Mouse (Mus musculus): ENCODE data around the gene Gabrb2.

The Gabrb2 gene

GRCm38 (mm10) chr11:42532577-42532976, 113.0 kb downstream of the Gabrb2 start:
- DNase-seq (ENCODE audit: low spot score in 2 of 2): no peak

DNA sequence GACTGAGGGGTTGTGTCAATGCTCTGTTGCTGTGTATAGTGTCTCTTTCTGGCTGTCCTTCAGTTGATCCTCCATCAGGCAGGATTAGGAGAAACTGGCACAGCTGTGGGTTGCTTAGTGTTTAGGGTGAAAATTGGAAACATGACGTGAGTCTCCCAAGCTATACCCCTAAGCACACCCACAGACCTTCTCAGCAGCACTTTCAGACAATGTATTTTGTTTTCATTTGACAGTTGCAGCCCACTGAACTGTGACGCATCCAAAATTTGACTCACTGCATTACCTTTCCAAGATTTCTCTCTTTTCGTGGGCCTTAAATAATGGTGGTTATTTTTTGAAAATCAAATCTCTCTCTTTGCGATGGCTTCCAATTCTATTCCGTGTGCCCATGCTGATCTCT, 115.7 kb downstream of the Gabrb2 start:
- no peak for DNase-seq (ENCODE audit: low spot score in 2 of 2)

GRCm38 (mm10) chr11:42535861-42536260, 116.3 kb downstream of the Gabrb2 start:
- DNase-seq (ENCODE audit: low spot score in 2 of 2): no peak

DNA sequence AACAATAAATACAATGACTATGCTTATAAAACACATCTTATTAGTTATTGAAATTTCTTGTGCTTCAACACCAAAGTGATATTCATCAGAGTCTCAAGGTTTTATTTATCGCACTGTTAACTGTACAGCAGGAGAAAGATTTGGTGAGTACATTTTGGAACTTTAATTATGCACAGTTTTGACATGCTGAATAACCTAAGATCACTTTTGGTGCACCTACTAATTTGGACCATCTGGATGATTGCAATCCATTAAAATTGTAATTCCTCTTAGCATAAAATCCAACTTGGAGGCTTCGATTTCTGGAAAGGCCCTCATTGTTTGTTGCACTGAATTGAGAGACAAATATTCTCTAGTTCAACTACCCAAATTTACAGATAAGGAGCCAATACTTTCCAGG, 123.3 kb downstream of the Gabrb2 start:
- no peak for DNase-seq (ENCODE audit: low spot score in 2 of 2)

GRCm38 (mm10) chr11:42566023-42566422, 146.5 kb downstream of the Gabrb2 start:
- no peak for DNase-seq (ENCODE audit: low spot score in 2 of 2)

GRCm38 (mm10) chr11:42571467-42571866, 151.9 kb downstream of the Gabrb2 start:
- no peak for DNase-seq (ENCODE audit: low spot score in 2 of 2)

DNA sequence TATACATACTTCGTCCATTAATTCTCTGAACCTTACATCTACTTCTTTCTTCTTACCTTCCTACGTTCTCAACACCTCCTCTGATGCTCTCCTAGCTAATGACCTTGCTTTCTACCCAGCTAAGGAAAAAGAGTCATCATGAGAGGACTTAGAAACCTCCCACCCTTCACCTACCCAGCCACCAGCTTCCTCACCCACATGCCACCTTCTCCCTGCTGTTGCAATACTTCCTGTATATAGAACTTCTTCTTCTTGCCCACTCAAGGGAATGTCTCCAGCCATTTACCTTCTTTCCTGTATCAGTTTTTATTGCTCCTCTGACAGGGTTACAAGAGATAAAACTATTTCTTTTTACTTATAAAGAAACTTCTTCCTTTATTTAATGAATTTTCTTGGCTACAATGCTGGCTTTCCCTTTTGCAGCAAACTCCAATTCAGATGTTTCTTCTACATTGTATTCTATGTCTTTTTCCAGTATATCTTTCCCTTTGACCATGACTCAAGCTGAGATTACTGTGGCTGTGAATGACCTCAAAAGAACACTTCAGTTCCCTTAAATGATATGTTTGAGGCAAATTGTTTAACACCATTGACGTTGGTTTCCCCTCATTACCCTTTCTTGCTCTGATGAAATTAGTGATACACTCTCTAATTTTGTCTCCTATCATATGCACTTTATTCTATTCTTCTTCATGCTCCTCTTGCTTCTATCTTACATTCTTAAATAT, 155.8 kb downstream of the Gabrb2 start:
- no peak for DNase-seq (ENCODE audit: low spot score in 2 of 2)

- no peak for DNase-seq (ENCODE audit: low spot score in 2 of 2)
These were observed 160.2 kb downstream of the Gabrb2 start for GRCm38 (mm10) chr11:42579804-42580203.

DNA sequence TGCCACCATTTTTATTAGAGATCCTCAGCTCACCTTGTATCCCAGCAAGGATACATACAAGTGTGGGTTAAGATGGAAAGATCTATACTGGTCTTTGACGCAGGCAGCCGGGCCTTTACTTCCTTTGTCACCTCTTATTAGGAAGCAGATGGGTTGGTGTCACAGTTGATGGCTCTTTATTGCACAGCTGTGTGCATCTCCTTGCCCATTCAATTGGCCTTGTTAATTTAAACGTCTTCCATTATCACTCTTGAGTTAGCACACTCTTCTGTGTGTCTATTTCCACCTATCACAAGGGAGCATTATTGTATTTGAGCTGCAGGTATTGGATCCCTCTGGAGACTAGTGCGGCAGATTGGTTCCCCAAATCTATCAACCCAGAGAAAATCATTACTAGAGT, 161.6 kb downstream of the Gabrb2 start:
- DNase-seq (ENCODE audit: low spot score in 2 of 2): no peak

GRCm38 (mm10) chr11:42581753-42582152, 162.2 kb downstream of the Gabrb2 start:
- no peak for DNase-seq (ENCODE audit: low spot score in 2 of 2)

DNA sequence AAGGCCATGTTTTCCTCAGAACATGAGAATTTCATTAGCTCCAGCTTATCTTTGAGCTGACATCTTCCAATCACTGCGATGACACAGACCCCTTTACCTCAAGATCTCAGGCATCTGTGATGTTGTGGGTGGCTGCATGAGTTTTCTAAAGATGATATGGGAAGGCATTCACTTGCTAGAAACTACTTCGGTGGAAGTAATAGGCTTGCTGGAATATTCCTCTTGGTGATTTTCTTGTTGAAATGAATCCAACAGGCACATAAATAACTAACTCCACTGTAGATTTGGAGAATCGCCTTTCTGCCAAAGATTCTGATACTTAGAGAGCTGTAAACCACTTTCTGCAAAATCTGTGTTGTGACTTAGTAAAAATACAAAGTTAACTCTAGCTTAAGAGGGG, 172.9 kb downstream of the Gabrb2 start:
- no peak for DNase-seq (ENCODE audit: low spot score in 2 of 2)

DNA sequence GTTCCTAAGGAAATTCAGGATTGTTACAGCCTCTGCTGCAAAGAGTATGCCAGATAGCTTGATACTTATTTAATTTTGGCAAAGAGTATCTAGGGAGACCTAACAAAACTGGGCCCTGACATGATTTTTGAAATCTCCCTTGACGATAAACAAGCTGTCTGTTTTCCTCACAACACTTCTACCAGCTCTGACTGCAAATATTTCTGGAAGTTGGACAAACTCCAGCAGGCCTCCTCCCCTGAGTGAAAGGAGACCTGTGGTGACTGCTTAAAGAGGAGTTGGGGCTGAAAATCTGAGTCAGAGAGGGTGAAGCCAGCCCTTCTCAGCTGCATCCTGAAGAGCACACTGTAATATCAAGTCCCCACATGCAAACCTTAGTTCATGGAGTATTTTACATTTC, 186.7 kb downstream of the Gabrb2 start:
- no peak for DNase-seq (ENCODE audit: low spot score in 2 of 2)

GRCm38 (mm10) chr11:42609128-42609763, 189.7 kb downstream of the Gabrb2 start:
- no peak for DNase-seq (ENCODE audit: low spot score in 2 of 2)

DNA sequence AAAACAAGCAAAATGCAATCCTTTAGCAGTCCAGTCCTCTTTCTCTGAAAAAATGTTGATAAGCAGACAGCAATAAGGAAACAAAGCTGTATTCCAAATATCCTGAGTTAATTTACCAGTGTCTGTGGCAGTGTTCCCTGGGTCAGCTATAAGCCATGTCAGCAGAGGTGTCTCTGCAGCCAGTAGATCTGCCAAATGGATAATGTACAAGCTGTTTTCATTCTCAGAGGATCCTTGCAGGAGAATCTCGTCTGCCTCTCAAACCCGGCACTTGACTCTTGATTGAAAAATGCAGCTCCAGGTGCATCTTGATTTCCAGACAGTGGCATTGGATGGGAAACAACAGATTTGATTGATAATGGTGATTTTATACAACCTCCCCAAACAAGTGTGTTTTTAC, 198.6 kb downstream of the Gabrb2 start:
- DNase-seq (ENCODE audit: low spot score in 2 of 2): no peak

GRCm38 (mm10) chr11:42621109-42621508, 201.6 kb downstream of the Gabrb2 start:
- DNase-seq (ENCODE audit: low spot score in 2 of 2): no peak

DNA sequence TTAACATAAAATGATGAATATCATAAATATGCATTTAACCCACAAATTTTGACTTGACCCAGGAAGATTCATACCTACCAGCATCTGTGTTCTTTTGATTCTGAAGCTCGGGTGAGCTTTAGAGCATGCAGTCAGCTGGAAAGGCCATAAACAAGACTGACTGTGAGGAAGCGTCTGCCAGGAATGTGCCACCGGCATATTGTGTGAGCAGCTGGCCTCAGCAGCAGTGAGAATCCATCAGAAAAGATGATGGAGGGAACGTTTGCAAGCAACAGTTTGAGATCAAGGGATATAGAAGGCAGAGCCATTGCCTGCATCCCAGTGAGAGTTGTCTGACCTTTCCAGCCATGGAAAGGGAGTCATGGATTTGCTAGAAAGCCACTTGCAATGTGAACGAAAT, 230.6 kb downstream of the Gabrb2 start:
- no peak for DNase-seq (ENCODE audit: low spot score in 2 of 2)

DNA sequence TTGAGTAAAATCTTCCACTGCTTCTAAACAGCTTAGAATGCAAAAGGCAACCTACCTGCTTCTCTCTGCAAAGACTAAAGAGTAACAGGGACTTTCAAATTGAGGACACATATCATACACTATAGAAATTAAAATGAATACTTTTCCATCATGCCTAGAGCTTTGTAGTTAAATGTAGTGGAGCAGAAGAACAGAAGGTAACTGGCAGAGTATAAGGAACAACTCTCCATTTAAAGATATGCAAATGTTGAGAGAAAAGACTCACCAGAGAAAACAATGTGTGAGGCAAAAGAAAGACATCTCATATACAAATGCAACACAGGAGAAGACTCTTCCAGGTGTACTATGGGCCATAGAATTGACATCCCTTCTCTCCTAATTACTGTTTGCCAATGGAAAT, 232.0 kb downstream of the Gabrb2 start:
- no peak for DNase-seq (ENCODE audit: low spot score in 2 of 2)

GRCm38 (mm10) chr11:42654189-42654588, 234.6 kb downstream of the Gabrb2 start:
- DNase-seq (ENCODE audit: low spot score in 2 of 2): no peak

- DNase-seq (ENCODE audit: low spot score in 2 of 2): no peak
These were observed 249.1 kb downstream of the Gabrb2 start for GRCm38 (mm10) chr11:42668657-42669056.

All from spleen, postnatal 10 days (tissue).